13 mouse cellular contexts compared by ENCODE assay signal in the genomic region with DNA sequence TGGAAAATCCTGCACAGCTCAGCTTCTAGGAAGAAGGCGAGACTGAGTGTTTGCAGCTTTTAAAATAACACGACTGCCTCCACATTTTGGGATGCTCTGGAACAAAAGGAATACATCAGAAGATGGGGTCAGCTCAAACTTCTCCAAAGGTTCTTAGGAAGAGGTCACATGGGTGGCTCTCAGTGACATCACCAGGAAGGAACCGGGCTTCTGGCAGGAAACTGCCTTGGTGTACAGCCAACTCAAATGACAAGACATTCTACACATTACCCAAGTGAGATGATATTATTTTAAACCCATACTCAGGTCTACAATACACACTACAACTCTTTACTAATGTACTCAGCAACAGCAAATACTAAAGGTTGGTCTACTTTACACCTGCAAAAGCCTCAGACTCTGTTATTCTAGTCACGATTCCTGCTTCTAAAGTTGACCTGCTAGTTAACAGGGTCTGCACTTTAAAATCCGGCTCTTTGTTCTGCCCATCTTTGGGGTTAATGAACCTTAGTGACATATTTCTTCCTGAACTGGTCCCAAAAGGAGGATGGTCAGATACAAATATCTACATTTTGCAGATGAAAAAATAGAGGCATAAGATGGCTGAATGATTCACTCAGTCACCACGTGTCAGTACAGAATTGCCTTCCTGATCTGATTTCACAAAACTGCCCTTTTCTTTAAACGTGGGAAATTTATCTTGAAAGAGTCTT. TPM values are rescaled to one million over a fixed set of nuclear protein-coding genes. Genes with fewer than 3 reads are reported as not detected.
DNase-seq lines count a peak whose midpoint lies in the region; ATAC-seq and TF ChIP-seq lines count a peak whose summit lies in the region.
"Had no signal": no experiment of that assay in that cellular context is flagged by ENCODE, and none has a peak within 500 bp of the region (broad histone marks: within the 10 kb centered on the region; RNA-seq: fewer than 3 reads in every experiment).

No protein-coding gene starts in this region.

- no peak overlapping the region for H3K4me2 ChIP-seq in heart, postnatal 0 days (ENCODE audit: low read depth, low read length)
- no peak overlapping the region for H3K4me2 ChIP-seq in lung, embryonic 15.5 days
- H3K4me2 ChIP-seq: hindbrain, embryonic 12.5 days; midbrain, embryonic 13.5 days had no signal

- H3K9ac ChIP-seq in MEL (ENCODE audit: control insufficient read depth, low read depth, low read length, poor library complexity, severe bottlenecking): no peak overlapping the region
- H3K9ac ChIP-seq in heart, postnatal 0 days (replicated peaks; ENCODE audit: low read depth, low read length): no peak overlapping the region
- no peak overlapping the region for H3K9ac ChIP-seq in lung, embryonic 15.5 days
- H3K9ac ChIP-seq: hindbrain, embryonic 12.5 days; midbrain, embryonic 13.5 days had no signal

- no peaks in the 10 kb centered on the region for H3K36me3 ChIP-seq in heart, embryonic 10.5 days
- H3K36me3 ChIP-seq in MEL (ENCODE audit: control insufficient read depth in 1 of 2, insufficient read depth in 2 of 2, low read length in 2 of 2): peaks cover 0 to 11% of the 10 kb centered on the region in 2 experiments; a peak in 2 of 4 replicates
- H3K36me3 ChIP-seq in heart, postnatal 0 days (replicated peaks; ENCODE audit: control insufficient read depth, insufficient read depth, low read length): no peaks in the 10 kb centered on the region
- no peaks in the 10 kb centered on the region for H3K36me3 ChIP-seq in lung, embryonic 15.5 days
- H3K36me3 ChIP-seq: hindbrain, embryonic 12.5 days; midbrain, embryonic 13.5 days had no signal

- H3K27ac ChIP-seq in heart, embryonic 10.5 days: no peak overlapping the region
- no peak overlapping the region for H3K27ac ChIP-seq in MEL (ENCODE audit: control insufficient read depth, low read depth, low read length)
- H3K27ac ChIP-seq in heart, postnatal 0 days (ENCODE audit: low read depth): peak overlapping the region; percentile 81
- peak overlapping the region; percentile 19 for H3K27ac ChIP-seq in lung, embryonic 15.5 days
- H3K27ac ChIP-seq: hindbrain, embryonic 12.5 days; midbrain, embryonic 13.5 days had no signal

- 58% methylated on average over 7 of the region's 7 CpGs for WGBS in heart, embryonic 10.5 days
- 47% methylated on average over 7 of the region's 7 CpGs for WGBS in heart, postnatal 0 days
- 33% methylated on average over 7 of the region's 7 CpGs for WGBS in lung, embryonic 15.5 days

- peak; percentile 54 for ATAC-seq in heart, postnatal 0 days (ENCODE audit: insufficient read depth, low read depth)
- no peak for ATAC-seq in lung, embryonic 15.5 days (ENCODE audit: borderline replicate concordance, extremely low read depth, low FRiP score, low TSS enrichment)
- ATAC-seq in inflammation-experienced regulatory T-cells, adult 6 months: no peak
- ATAC-seq: midbrain, embryonic 13.5 days had no signal

- DNase-seq in heart, adult 11 months: peak; percentile 97
- no peak for DNase-seq in heart, embryonic 10.5 days (ENCODE audit: low spot score)
- DNase-seq in MEL (ENCODE audit: low read depth, low spot score): peak; percentile 54
- peak; percentile 62 for DNase-seq in heart, postnatal 0 days (ENCODE audit: low spot score)
- no peak for DNase-seq in gastrocnemius, adult 8-10 months (ENCODE audit: low spot score in 2 of 2)
- no peak for DNase-seq in gastrocnemius, postnatal 36 days
- DNase-seq: cerebellum, postnatal 10 days; left cerebral cortex, postnatal 4 days had no signal

- no peak overlapping the region for H3K4me3 ChIP-seq in heart, embryonic 10.5 days
- H3K4me3 ChIP-seq in MEL (ENCODE audit: control insufficient read depth in 1 of 2, insufficient read depth in 1 of 2, low read depth in 2 of 2, low read length in 2 of 2): no peak overlapping the region
- no peak overlapping the region for H3K4me3 ChIP-seq in heart, postnatal 0 days (ENCODE audit: low read depth, low read length)
- H3K4me3 ChIP-seq in lung, embryonic 15.5 days: no peak overlapping the region
- H3K4me3 ChIP-seq: hindbrain, embryonic 12.5 days; midbrain, embryonic 13.5 days had no signal

- H3K9me3 ChIP-seq in heart, embryonic 10.5 days: no peaks in the 10 kb centered on the region
- no peaks in the 10 kb centered on the region for H3K9me3 ChIP-seq in MEL (replicated peaks; ENCODE audit: insufficient read depth, low read length)
- no peaks in the 10 kb centered on the region for H3K9me3 ChIP-seq in heart, postnatal 0 days (replicated peaks; ENCODE audit: control insufficient read depth, low read length)
- no peaks in the 10 kb centered on the region for H3K9me3 ChIP-seq in lung, embryonic 15.5 days
- H3K9me3 ChIP-seq: hindbrain, embryonic 12.5 days; midbrain, embryonic 13.5 days had no signal

- TF ChIP-seq CTCF in MEL (IDR thresholded peaks at IDR 0.05 in 2 of 3, conservative IDR thresholded peaks at IDR 0.05 in 1 of 3; ENCODE audit: control insufficient read depth in 1 of 3, insufficient read depth in 1 of 3, low read depth in 2 of 3, low read length in 3 of 3, poor library complexity in 1 of 3, severe bottlenecking in 1 of 3): no peak
- TF ChIP-seq CTCF in heart, postnatal 0 days (IDR thresholded peaks at IDR 0.05; ENCODE audit: low read depth): no peak

- intact Hi-C loops in gastrocnemius, postnatal 36 days (cut with DNase I): no loop called here

- no peak for TF ChIP-seq RAD21 in MEL (IDR thresholded peaks at IDR 0.05; ENCODE audit: low read depth, low read length)

- TF ChIP-seq POLR2A in MEL (IDR thresholded peaks at IDR 0.05; ENCODE audit: control insufficient read depth in 1 of 2, insufficient read depth in 1 of 2, low read depth in 1 of 2, low read length in 2 of 2, poor library complexity in 1 of 2): no peak

- no peaks in the 10 kb centered on the region for H3K79me2 ChIP-seq in MEL (ENCODE audit: control insufficient read depth, insufficient read depth, low read length, poor library complexity)

- H3K27me3 ChIP-seq in heart, embryonic 10.5 days (ENCODE audit: insufficient read depth, poor library complexity, severe bottlenecking): no peaks in the 10 kb centered on the region
- no peaks in the 10 kb centered on the region for H3K27me3 ChIP-seq in MEL (ENCODE audit: control insufficient read depth in 1 of 2, insufficient read depth in 2 of 2, low read length in 2 of 2)
- H3K27me3 ChIP-seq in heart, postnatal 0 days (ENCODE audit: control insufficient read depth, insufficient read depth, low read length): no peaks in the 10 kb centered on the region
- no peaks in the 10 kb centered on the region for H3K27me3 ChIP-seq in lung, embryonic 15.5 days
- H3K27me3 ChIP-seq: CH12.LX; hindbrain, embryonic 12.5 days; midbrain, embryonic 13.5 days had no signal

- no peak for TF ChIP-seq EP300 in MEL (IDR thresholded peaks at IDR 0.05; ENCODE audit: low read depth in 1 of 2, low read length in 2 of 2)
- TF ChIP-seq EP300 in heart, postnatal 0 days (IDR thresholded peaks at IDR 0.05; ENCODE audit: low read depth): no peak

- peaks cover 27% of the 10 kb centered on the region for H3K4me1 ChIP-seq in heart, embryonic 10.5 days
- peaks cover 3 to 7% of the 10 kb centered on the region in 2 experiments for H3K4me1 ChIP-seq in MEL (ENCODE audit: control insufficient read depth in 1 of 2, insufficient read depth in 2 of 2, low read length in 2 of 2)
- no peaks in the 10 kb centered on the region for H3K4me1 ChIP-seq in heart, postnatal 0 days (ENCODE audit: control insufficient read depth, insufficient read depth)
- peaks cover 20% of the 10 kb centered on the region for H3K4me1 ChIP-seq in lung, embryonic 15.5 days

TF ChIP-seq in MEL, 35 proteins besides CTCF, POLR2A, EP300 and RAD21:
- TF ChIP-seq USF1 (IDR thresholded peaks at IDR 0.05; ENCODE audit: low read depth, low read length) (peak; percentile 79), USF2 (IDR thresholded peaks at IDR 0.05; ENCODE audit: borderline replicate concordance in 1 of 2, insufficient read depth in 1 of 2, low read depth in 1 of 2, low read length in 2 of 2) (0 out of 4 replicates have a peak, but pooled peaks of 1 of the 2 experiments have one; percentile 25), SMC3 (IDR thresholded peaks at IDR 0.05; ENCODE audit: low read depth, low read length) (no peak), E2F4 (IDR thresholded peaks at IDR 0.05; ENCODE audit: borderline replicate concordance, low read depth, low read length) (no peak), ETS1 (IDR thresholded peaks at IDR 0.05; ENCODE audit: low read depth, low read length) (0 out of 2 replicates have a peak, but pooled peaks have one; percentile 24), MYC (IDR thresholded peaks at IDR 0.05; ENCODE audit: low read depth, low read length) (0 out of 2 replicates have a peak, but pooled peaks have one; percentile 52), RCOR1 (IDR thresholded peaks at IDR 0.05; ENCODE audit: low read depth, low read length) (no peak), MAX (IDR thresholded peaks at IDR 0.05; ENCODE audit: low read length) (no peak), MAFK (IDR thresholded peaks at IDR 0.05; ENCODE audit: borderline replicate concordance, low read depth, low read length) (no peak), GATA1 (IDR thresholded peaks at IDR 0.05; ENCODE audit: low read depth, low read length) (no peak), ELF1 (IDR thresholded peaks at IDR 0.05; ENCODE audit: low read depth, low read length) (no peak; the same call in 1 of the 2 replicates)

RNA-seq across cellular contexts. Expression of a gene that starts 18.0 kb away (rescaled TPM):
- 5.9 and 6.2 TPM in 2 replicates for polyA plus RNA-seq in heart, embryonic 10.5 days (2016; fragmentation: Nextera tagmentation; extraction: Ambion mirVana)
- 9.8 and 11.7 TPM in 2 replicates for total RNA-seq in MEL (2012; rRNA removed)
- 10 to 100 TPM in 1 of 2 experiments, not detected in 1; 23.7 TPM for polyA plus RNA-seq in MEL (2012; ENCODE audit: insufficient read depth in 1 of 2, insufficient read length in 2 of 2, low read depth in 1 of 2, low replicate concordance in 2 of 2, missing spikeins in 1 of 2)
- 29.4 and 37.8 TPM in 2 replicates for total RNA-seq in heart, postnatal 0 days (2014; rRNA removed; ENCODE audit: low replicate concordance)
- 5.9 and 6.7 TPM in 2 replicates for polyA plus RNA-seq in heart, postnatal 0 days (2015; fragmentation: Nextera tagmentation; extraction: Ambion mirVana)
- polyA plus RNA-seq in lung, embryonic 15.5 days (2015; fragmentation: Nextera tagmentation; extraction: Ambion mirVana): 4.6 and 5.2 TPM in 2 replicates
- 1 to 10 TPM; 3.7 to 4.3 (median 3.7) TPM for polyA plus RNA-seq in inflammation-experienced regulatory T-cells, adult 6 months (2017; shearing (Covaris generic))
- 100 to 1,000 TPM; 134 to 191 (median 150) TPM for total RNA-seq in gastrocnemius, adult 8-10 months (2022)
- 100 to 1,000 TPM; 138 to 139 TPM for total RNA-seq in gastrocnemius, postnatal 36 days (2021)

Comparison
In these comparisons a context has a peak if more than half of its experiments do, and no peak if none do; other contexts are left out.
1. DNase-seq: peak in heart, adult 11 months (single experiment), MEL (single experiment) and heart, postnatal 0 days (single experiment); none in heart, embryonic 10.5 days (single experiment), gastrocnemius, adult 8-10 months (0 of 2) and gastrocnemius, postnatal 36 days (0 of 2).
2. H3K27ac ChIP-seq: peak in heart, postnatal 0 days (single experiment) and lung, embryonic 15.5 days (single experiment); none in heart, embryonic 10.5 days (single experiment) and MEL (single experiment).